Mouse (Mus musculus): ENCODE measurements around the gene Fbxw21. TPM values are rescaled to one million over a fixed set of nuclear protein-coding genes. Genes with fewer than 3 reads are reported as not detected.

Gene Fbxw21
- total RNA-seq, 1 experiment from 2014 or later: not detected

- no peak for ATAC-seq (replicated peaks; ENCODE audit: low read depth, poor library complexity, severe bottlenecking)
These were observed 47.6 kb downstream of the Fbxw21 start for GRCm38 (mm10) chr9:109114276-109114675.

- no peak for ATAC-seq (replicated peaks; ENCODE audit: low read depth, poor library complexity, severe bottlenecking)
These were observed 48.5 kb downstream of the Fbxw21 start for GRCm38 (mm10) chr9:109113331-109113730.

GRCm38 (mm10) chr9:109111591-109111990 lies 50.2 kb downstream of the Fbxw21 start:
- ATAC-seq (replicated peaks; ENCODE audit: low read depth, poor library complexity, severe bottlenecking): no peak

GRCm38 (mm10) chr9:109111101-109111500 lies 50.7 kb downstream of the Fbxw21 start:
- no peak for ATAC-seq (replicated peaks; ENCODE audit: low read depth, poor library complexity, severe bottlenecking)

- ATAC-seq (replicated peaks; ENCODE audit: low read depth, poor library complexity, severe bottlenecking): no peak
These were observed 51.6 kb downstream of the Fbxw21 start for GRCm38 (mm10) chr9:109110240-109110639.

- no peak for ATAC-seq (replicated peaks; ENCODE audit: low read depth, poor library complexity, severe bottlenecking)
These were observed 54.5 kb downstream of the Fbxw21 start for GRCm38 (mm10) chr9:109107341-109107740.

GRCm38 (mm10) chr9:109105648-109106047 lies 56.2 kb downstream of the Fbxw21 start:
- ATAC-seq (replicated peaks; ENCODE audit: low read depth, poor library complexity, severe bottlenecking): no peak

- ATAC-seq (replicated peaks; ENCODE audit: low read depth, poor library complexity, severe bottlenecking): no peak
These were observed 56.8 kb downstream of the Fbxw21 start for GRCm38 (mm10) chr9:109105011-109105410.

- ATAC-seq (replicated peaks; ENCODE audit: low read depth, poor library complexity, severe bottlenecking): no peak
These were observed 57.8 kb downstream of the Fbxw21 start for GRCm38 (mm10) chr9:109104083-109104482.

- no peak for ATAC-seq (replicated peaks; ENCODE audit: low read depth, poor library complexity, severe bottlenecking)
These were observed 58.6 kb downstream of the Fbxw21 start for GRCm38 (mm10) chr9:109103250-109103649.

- no peak for ATAC-seq (replicated peaks; ENCODE audit: low read depth, poor library complexity, severe bottlenecking)
These were observed 59.3 kb downstream of the Fbxw21 start for GRCm38 (mm10) chr9:109102541-109102940.

GRCm38 (mm10) chr9:109101933-109102445 lies 59.9 kb downstream of the Fbxw21 start:
- no peak for ATAC-seq (replicated peaks; ENCODE audit: low read depth, poor library complexity, severe bottlenecking)

GRCm38 (mm10) chr9:109100307-109100928 lies 61.4 kb downstream of the Fbxw21 start:
- peak; percentile 37; the same call in 1 of the 2 replicates for ATAC-seq (replicated peaks; ENCODE audit: low read depth, poor library complexity, severe bottlenecking)

GRCm38 (mm10) chr9:109098969-109099368 lies 62.9 kb downstream of the Fbxw21 start:
- ATAC-seq (replicated peaks; ENCODE audit: low read depth, poor library complexity, severe bottlenecking): no peak

GRCm38 (mm10) chr9:109098366-109098765 lies 63.5 kb downstream of the Fbxw21 start:
- ATAC-seq (replicated peaks; ENCODE audit: low read depth, poor library complexity, severe bottlenecking): no peak

GRCm38 (mm10) chr9:109097831-109098230 lies 64.0 kb downstream of the Fbxw21 start:
- no peak for ATAC-seq (replicated peaks; ENCODE audit: low read depth, poor library complexity, severe bottlenecking)

- no peak for ATAC-seq (replicated peaks; ENCODE audit: low read depth, poor library complexity, severe bottlenecking)
These were observed 64.5 kb downstream of the Fbxw21 start for GRCm38 (mm10) chr9:109097291-109097690.

- ATAC-seq (replicated peaks; ENCODE audit: low read depth, poor library complexity, severe bottlenecking): no peak
These were observed 65.0 kb downstream of the Fbxw21 start for GRCm38 (mm10) chr9:109096856-109097255.

- ATAC-seq (replicated peaks; ENCODE audit: low read depth, poor library complexity, severe bottlenecking): no peak
These were observed 65.6 kb downstream of the Fbxw21 start for GRCm38 (mm10) chr9:109096251-109096661.

- ATAC-seq (replicated peaks; ENCODE audit: low read depth, poor library complexity, severe bottlenecking): peak; percentile 51
These were observed 66.5 kb downstream of the Fbxw21 start, which contains the start of gene Plxnb1 for GRCm38 (mm10) chr9:109095137-109095982. TSS of gene Plxnb1 (plus strand) at chr9:109095389.

GRCm38 (mm10) chr9:109094553-109095136 lies 67.2 kb downstream of the Fbxw21 start:
- peak; percentile 17; the same call in 1 of the 2 replicates for ATAC-seq (replicated peaks; ENCODE audit: low read depth, poor library complexity, severe bottlenecking)

Measured in common myeloid progenitor, adult 5-6 weeks (primary cell).